Mouse (Mus musculus): ENCODE results near the gene Cnnm2.

- TF ChIP-seq POLR2A (IDR thresholded peaks at IDR 0.05; ENCODE audit: insufficient read depth, low read depth, low read length) (no peak), CTCF (IDR thresholded peaks at IDR 0.05; ENCODE audit: insufficient read depth, low read depth, low read length) (no peak)
Observed at GRCm38 (mm10) chr19:46856780-46857179, 95.4 kb downstream of the Cnnm2 start.

All from olfactory bulb, adult 2 months (tissue).